Mouse (Mus musculus): ENCODE data around the gene Glipr2. TPM values are rescaled to one million over a fixed set of nuclear protein-coding genes. Genes with fewer than 3 reads are reported as not detected.

The Glipr2 gene
- total RNA-seq, 2 experiments from 2014 or later = 3.4 to 3.7 TPM

GRCm38 (mm10) chr4:43957846-43958461 lies 753 bp downstream of the Glipr2 start:
- Histone ChIP-seq H3K27ac (no peak overlapping the region), H3K4me3 (peak overlapping the region; percentile 55)
- TF ChIP-seq CTCF (IDR thresholded peaks at IDR 0.05) = no peak
- peak in 1 of 2 experiments; percentile 19 for DNase-seq (ENCODE audit: extremely low spot score in 1 of 2, low spot score in 2 of 2)
- intact Hi-C loops (cut with DNase I) = loop anchor here (2.0 kb wide), 2 partner anchors 21 to 33 kb away; no protein-coding TSS in a partner anchor

GRCm38 (mm10) chr4:43959523-43960179 lies 2.5 kb downstream of the Glipr2 start:
- DNase-seq (ENCODE audit: extremely low spot score in 1 of 2, low spot score in 2 of 2) = no peak
- intact Hi-C loops (cut with DNase I) = loop anchor here (2.0 kb wide), 1 partner anchor 19 kb away; no protein-coding TSS in a partner anchor
- Histone ChIP-seq H3K27ac (no peak overlapping the region), H3K4me3 (no peak overlapping the region)
- TF ChIP-seq CTCF (IDR thresholded peaks at IDR 0.05) = no peak

- Histone ChIP-seq H3K27ac (no peak overlapping the region), H3K4me3 (no peak overlapping the region)
- no peak for DNase-seq (ENCODE audit: extremely low spot score in 1 of 2, low spot score in 2 of 2)
- intact Hi-C loops (cut with DNase I) = no loop called here
- no peak for TF ChIP-seq CTCF (IDR thresholded peaks at IDR 0.05)
These were observed 3.0 kb downstream of the Glipr2 start for GRCm38 (mm10) chr4:43960207-43960606.

- no peak for TF ChIP-seq CTCF (IDR thresholded peaks at IDR 0.05)
- DNase-seq (ENCODE audit: extremely low spot score in 1 of 2, low spot score in 2 of 2) = no peak
- intact Hi-C loops (cut with DNase I) = no loop called here
- H3K27ac ChIP-seq = no peak overlapping the region
- H3K4me3 ChIP-seq = no peak overlapping the region
These were observed 7.2 kb downstream of the Glipr2 start for GRCm38 (mm10) chr4:43964326-43964833.

- no peak for DNase-seq (ENCODE audit: extremely low spot score in 1 of 2, low spot score in 2 of 2)
- Histone ChIP-seq H3K4me3 (no peak overlapping the region), H3K27ac (no peak overlapping the region)
- no peak for TF ChIP-seq CTCF (IDR thresholded peaks at IDR 0.05)
- intact Hi-C loops (cut with DNase I) = no loop called here
These were observed 7.9 kb downstream of the Glipr2 start for GRCm38 (mm10) chr4:43964951-43965684.

GRCm38 (mm10) chr4:43965856-43966535 lies 8.8 kb downstream of the Glipr2 start:
- intact Hi-C loops (cut with DNase I) = no loop called here
- Histone ChIP-seq H3K4me3 (no peak overlapping the region), H3K27ac (no peak overlapping the region)
- no peak for TF ChIP-seq CTCF (IDR thresholded peaks at IDR 0.05)
- DNase-seq (ENCODE audit: extremely low spot score in 1 of 2, low spot score in 2 of 2) = no peak

GRCm38 (mm10) chr4:43968650-43969049 lies 11.4 kb downstream of the Glipr2 start:
- DNase-seq (ENCODE audit: extremely low spot score in 1 of 2, low spot score in 2 of 2) = peak; percentile 34 to 47
- Histone ChIP-seq H3K4me3 (no peak overlapping the region), H3K27ac (no peak overlapping the region)
- no peak for TF ChIP-seq CTCF (IDR thresholded peaks at IDR 0.05)
- intact Hi-C loops (cut with DNase I) = no loop called here

GRCm38 (mm10) chr4:43969373-43969772 lies 12.2 kb downstream of the Glipr2 start:
- intact Hi-C loops (cut with DNase I) = no loop called here
- H3K4me3 ChIP-seq = no peak overlapping the region
- H3K27ac ChIP-seq = no peak overlapping the region
- DNase-seq (ENCODE audit: extremely low spot score in 1 of 2, low spot score in 2 of 2) = no peak
- no peak for TF ChIP-seq CTCF (IDR thresholded peaks at IDR 0.05)

- intact Hi-C loops (cut with DNase I) = no loop called here
- no peak for DNase-seq (ENCODE audit: extremely low spot score in 1 of 2, low spot score in 2 of 2)
- Histone ChIP-seq H3K4me3 (no peak overlapping the region), H3K27ac (no peak overlapping the region)
- no peak for TF ChIP-seq CTCF (IDR thresholded peaks at IDR 0.05)
These were observed 13.5 kb downstream of the Glipr2 start for GRCm38 (mm10) chr4:43970393-43971330.

GRCm38 (mm10) chr4:43971541-43972136 lies 14.4 kb downstream of the Glipr2 start:
- no peak for TF ChIP-seq CTCF (IDR thresholded peaks at IDR 0.05)
- no peak for DNase-seq (ENCODE audit: extremely low spot score in 1 of 2, low spot score in 2 of 2)
- no peak overlapping the region for H3K4me3 ChIP-seq
- intact Hi-C loops (cut with DNase I) = no loop called here
- H3K27ac ChIP-seq = no peak overlapping the region

Measured in left cerebral cortex, adult 2 months (tissue).